Mouse (Mus musculus) kidney, adult 11 months (tissue): Measurements from ENCODE around the gene Cdkn2a.

ENCODE experiments used
- DNase-seq: peaks from one replicate; pipeline ENCODE4 v3.0.0; 2022

Cdkn2a gene

GRCm38 (mm10) chr4:89276669-89277219, 17.7 kb downstream of the Cdkn2a start:
- no peak for DNase-seq

GRCm38 (mm10) chr4:89275811-89276584, 18.5 kb downstream of the Cdkn2a start:
- DNase-seq = no peak

- no peak for DNase-seq
Observed at GRCm38 (mm10) chr4:89274829-89275548, 19.5 kb downstream of the Cdkn2a start.

- no peak for DNase-seq
Observed at GRCm38 (mm10) chr4:89274006-89274405, 20.4 kb downstream of the Cdkn2a start.

GRCm38 (mm10) chr4:89273585-89273984, 20.9 kb downstream of the Cdkn2a start:
- DNase-seq = no peak

GRCm38 (mm10) chr4:89272961-89273540, 21.4 kb downstream of the Cdkn2a start:
- DNase-seq = no peak

- DNase-seq = no peak
Observed at GRCm38 (mm10) chr4:89272101-89272718, 22.2 kb downstream of the Cdkn2a start.

- no peak for DNase-seq
Observed at GRCm38 (mm10) chr4:89257768-89258167, 36.7 kb downstream of the Cdkn2a start.

- DNase-seq = no peak
Observed at GRCm38 (mm10) chr4:89234446-89234845, 60.0 kb downstream of the Cdkn2a start.
